Mouse (Mus musculus): Measurements from ENCODE around the gene Terf2ip. TPM values are rescaled to one million over a fixed set of nuclear protein-coding genes. Genes with fewer than 3 reads are reported as not detected.

Terf2ip gene
- total RNA-seq (2021), result 1 to 10 TPM; 7.5 to 7.7 TPM
- long read RNA-seq, experiment 1, transcript Terf2ip-201 (3 exons, 3,560 nt), result major isoform, 12 of 14 reads
- long read RNA-seq, experiment 1, partial matches to known transcripts, result 0 of 14 reads
- long read RNA-seq, experiment 1, other reads (novel, unspliced or antisense), result 2 of 14 reads
- long read RNA-seq, experiment 2, transcript Terf2ip-201 (3 exons, 3,560 nt), result major isoform, 26 of 27 reads
- long read RNA-seq, experiment 2, partial matches to known transcripts, result 0 of 27 reads
- long read RNA-seq, experiment 2, other reads (novel, unspliced or antisense), result 1 of 27 reads

- DNase-seq, result peak; percentile 94
These were observed at the start of gene Terf2ip, which contains the start of gene Kars for GRCm38 (mm10) chr8:112010997-112011815. Terf2ip (plus strand) TSS chr8:112011398. Kars (minus strand) TSS chr8:112011323.

GRCm38 (mm10) chr8:111962589-111962988, 48.6 kb upstream of the Terf2ip start:
- no peak for DNase-seq

GRCm38 (mm10) chr8:111963091-111963490, 48.1 kb upstream of the Terf2ip start:
- no peak for DNase-seq

GRCm38 (mm10) chr8:111963546-111963945, 47.7 kb upstream of the Terf2ip start:
- no peak for DNase-seq

- DNase-seq, result no peak
These were observed 46.8 kb upstream of the Terf2ip start for GRCm38 (mm10) chr8:111964351-111964750.

- no peak for DNase-seq
These were observed 46.2 kb upstream of the Terf2ip start for GRCm38 (mm10) chr8:111964849-111965561.

GRCm38 (mm10) chr8:111967246-111967870, 43.8 kb upstream of the Terf2ip start:
- no peak for DNase-seq

- DNase-seq, result no peak
These were observed 42.7 kb upstream of the Terf2ip start for GRCm38 (mm10) chr8:111968541-111968940.

- DNase-seq, result no peak
These were observed 42.2 kb upstream of the Terf2ip start for GRCm38 (mm10) chr8:111968991-111969390.

- no peak for DNase-seq
These were observed 37.1 kb upstream of the Terf2ip start for GRCm38 (mm10) chr8:111974138-111974537.

- no peak for DNase-seq
These were observed 35.5 kb upstream of the Terf2ip start for GRCm38 (mm10) chr8:111975706-111976105.

GRCm38 (mm10) chr8:111976326-111976725, 34.9 kb upstream of the Terf2ip start:
- DNase-seq, result no peak

- no peak for DNase-seq
These were observed 33.1 kb upstream of the Terf2ip start for GRCm38 (mm10) chr8:111978147-111978546.

- no peak for DNase-seq
These were observed 29.1 kb upstream of the Terf2ip start for GRCm38 (mm10) chr8:111982116-111982515.

- no peak for DNase-seq
These were observed 26.7 kb upstream of the Terf2ip start for GRCm38 (mm10) chr8:111984511-111984910.

GRCm38 (mm10) chr8:111989911-111990310, 21.3 kb upstream of the Terf2ip start:
- peak; percentile 33 for DNase-seq

- DNase-seq, result no peak
These were observed 19.9 kb upstream of the Terf2ip start for GRCm38 (mm10) chr8:111991278-111991677.

GRCm38 (mm10) chr8:111992013-111992702, 19.0 kb upstream of the Terf2ip start, which contains the start of gene Adat1:
Adat1 (minus strand) TSS chr8:111992302.
- peak; percentile 81 for DNase-seq

- no peak for DNase-seq
These were observed 18.5 kb upstream of the Terf2ip start for GRCm38 (mm10) chr8:111992703-111993039.

- DNase-seq, result no peak
These were observed 6.4 kb upstream of the Terf2ip start for GRCm38 (mm10) chr8:112004754-112005153.

- DNase-seq, result peak; percentile 20
These were observed 5.6 kb upstream of the Terf2ip start for GRCm38 (mm10) chr8:112005601-112006000.

- no peak for DNase-seq
These were observed 3.5 kb upstream of the Terf2ip start for GRCm38 (mm10) chr8:112007669-112008068.

Measured in gastrocnemius, postnatal 25 days (tissue).